Mouse (Mus musculus) hindbrain, embryonic 15.5 days (tissue): Measurements from ENCODE around the gene Ugt1a8. TPM values are rescaled to one million over a fixed set of nuclear protein-coding genes. Genes with fewer than 3 reads are reported as not detected.
"Not testable (repeated sequence)": the region's sequence is repeated elsewhere in the genome, so short reads cannot be mapped to it uniquely, and the experiment has no call there.

Experiments used
- ATAC-seq: fragments of 200-750 bp; cut with Nextera tagmentation; 2 replicates; pipeline ENCODE4 v1.8.0; 2017; ENCODE audit warnings: low read depth, moderate number of reproducible peaks, moderate TSS enrichment; ENCODE audit not compliant: low FRiP score
- H3K27ac ChIP-seq: fragments of 300-500 bp; sonication (generic); replicated peaks from 2 replicates; pipeline ENCODE4 v1.5.1; 2015; ENCODE audit warnings: mild to moderate bottlenecking, inconsistent platforms
- H3K27me3 ChIP-seq: fragments of 300-500 bp; sonication (generic); 2 replicates; pipeline ENCODE4 v1.6.1; 2015; ENCODE audit warnings: control low read depth, inconsistent platforms
- H3K36me3 ChIP-seq: fragments of 300-500 bp; sonication (generic); 2 replicates; pipeline ENCODE4 v1.6.1; 2015; ENCODE audit warnings: control low read depth, inconsistent platforms
- H3K4me1 ChIP-seq: fragments of 300-500 bp; sonication (generic); replicated peaks from 2 replicates; pipeline ENCODE4 v1.6.1; 2015; ENCODE audit warnings: control low read depth, inconsistent platforms
- H3K4me2 ChIP-seq: fragments of 300-500 bp; sonication (generic); 2 replicates; pipeline ENCODE4 v1.6.1; 2015; ENCODE audit warnings: moderate library complexity, mild to moderate bottlenecking, inconsistent platforms
- H3K4me3 ChIP-seq: fragments of 300-500 bp; sonication (generic); 2 replicates; pipeline ENCODE4 v1.5.1; 2015; ENCODE audit warnings: mild to moderate bottlenecking, inconsistent platforms
- H3K9ac ChIP-seq: fragments of 300-500 bp; sonication (generic); 2 replicates; pipeline ENCODE4 v1.6.1; 2015; ENCODE audit warnings: inconsistent platforms
- H3K9me3 ChIP-seq: fragments of 300-500 bp; sonication (generic); 2 replicates; pipeline ENCODE4 v1.6.1; 2016; ENCODE audit warnings: control low read depth, inconsistent platforms
- WGBS: fragments of 180-500 bp; shearing (Covaris S2); methylation state at CpG from one replicate; pipeline ENCODE4 v1.1.7; 2015; 5-methylcytosine and 5-hydroxymethylcytosine counted together
- polyA plus RNA-seq: library from polyadenylated mRNA; unstranded; fragments of >200 nt; fragmentation: Nextera tagmentation; extraction: Ambion mirVana; gene quantifications from 2 replicates; pipeline ENCODE4 v1.2.1, GENCODE M21; 2015

Ugt1a8 gene
- polyA plus RNA-seq, 1 experiment from 2014 or later, result not detected

DNA sequence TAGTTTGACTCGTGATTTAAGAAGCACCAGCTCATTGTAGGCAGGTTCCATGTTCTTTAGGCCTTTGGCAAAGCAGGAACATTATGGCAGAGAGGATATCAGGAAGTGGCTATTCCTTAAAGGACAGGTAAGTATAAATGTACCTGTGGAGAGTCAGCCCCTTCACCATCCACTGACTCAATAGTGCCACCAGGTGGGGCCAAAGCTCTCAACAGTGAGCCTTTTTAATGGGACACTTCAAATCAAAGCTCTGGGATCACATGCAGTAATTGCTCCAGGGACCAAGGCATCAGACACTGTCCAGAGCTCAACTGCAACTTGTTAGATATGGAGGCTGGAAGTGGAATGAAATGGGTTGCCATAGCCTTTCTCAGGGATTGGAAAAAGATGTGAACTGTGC, 33.9 kb downstream of the Ugt1a8 start:
- not testable (repeated sequence) for H3K36me3 ChIP-seq, ATAC-seq
- WGBS, result no CpG with 5 or more reads among the region's 1 CpGs

DNA sequence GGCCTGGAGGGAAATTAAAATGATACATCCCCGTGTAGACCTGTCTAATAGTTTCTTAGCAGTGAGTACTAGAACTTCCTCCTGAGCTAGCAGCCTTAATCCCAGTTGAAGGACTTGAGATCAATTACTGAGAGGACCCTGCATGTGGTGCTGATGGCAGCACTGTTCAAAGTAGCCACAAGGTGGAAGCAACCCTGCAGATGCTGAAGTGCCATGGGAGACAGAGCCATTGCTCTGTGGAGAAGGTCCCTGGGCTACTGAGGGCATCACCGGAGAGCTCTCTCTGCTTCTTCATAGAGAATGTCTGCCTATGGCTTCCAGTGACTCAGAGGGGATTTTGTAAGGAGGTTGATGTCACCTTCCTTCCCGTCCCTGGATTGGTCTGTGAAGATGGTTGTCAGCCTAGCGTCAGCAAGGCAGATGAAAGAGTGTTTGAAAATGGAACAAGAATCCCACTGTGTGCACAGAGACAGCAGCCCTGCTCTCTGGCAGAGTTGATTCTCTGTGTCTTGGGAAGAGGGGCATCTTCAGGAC, 38.3 kb downstream of the Ugt1a8 start:
- 80% methylated on average over 4 of the region's 4 CpGs for WGBS
- not testable (repeated sequence) for H3K9ac ChIP-seq, ATAC-seq

More for the DNA sequence above, 33.9 kb downstream of the Ugt1a8 start:
- H3K27ac ChIP-seq, H3K9ac ChIP-seq, H3K4me2 ChIP-seq, H3K9me3 ChIP-seq, H3K4me1 ChIP-seq, H3K4me3 ChIP-seq, H3K27me3 ChIP-seq: not testable (repeated sequence)

GRCm38 (mm10) chr1:88129091-88129490, 41.5 kb downstream of the Ugt1a8 start:
- 98% methylated on average over 2 of the region's 2 CpGs for WGBS
- H3K27ac ChIP-seq, result not testable (repeated sequence)

More for the DNA sequence above, 38.3 kb downstream of the Ugt1a8 start:
- not testable (repeated sequence) for H3K9me3 ChIP-seq, H3K4me3 ChIP-seq, H3K4me1 ChIP-seq, H3K4me2 ChIP-seq, H3K27me3 ChIP-seq, H3K36me3 ChIP-seq, H3K27ac ChIP-seq

DNA sequence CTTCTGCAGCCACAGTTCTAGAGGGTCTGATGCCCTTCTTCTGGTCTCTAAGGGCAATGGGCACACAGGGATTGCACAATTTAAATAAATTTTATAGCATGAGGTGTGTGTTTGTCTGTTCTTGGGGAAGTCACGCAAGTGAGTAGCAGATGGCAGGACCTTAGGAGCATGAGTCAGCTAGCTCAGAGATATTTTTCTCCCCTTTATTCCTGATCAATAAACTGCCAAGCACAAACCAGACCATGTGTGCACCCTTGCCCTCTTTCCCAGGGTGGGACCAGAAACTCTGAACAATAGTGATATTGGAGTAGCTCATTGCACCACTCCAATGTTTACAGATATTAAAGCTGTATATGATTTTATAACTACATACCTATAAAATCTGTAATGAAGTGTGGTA, 42.6 kb downstream of the Ugt1a8 start:
- H3K4me2 ChIP-seq, H3K27ac ChIP-seq, H3K27me3 ChIP-seq, H3K9me3 ChIP-seq, H3K36me3 ChIP-seq, ATAC-seq, H3K4me3 ChIP-seq, H3K4me1 ChIP-seq, H3K9ac ChIP-seq: not testable (repeated sequence)
- WGBS, result 96% methylated on average over 1 of the region's 1 CpGs

More at GRCm38 (mm10) chr1:88129091-88129490, 41.5 kb downstream of the Ugt1a8 start:
- H3K36me3 ChIP-seq, H3K9ac ChIP-seq, H3K27me3 ChIP-seq, ATAC-seq, H3K4me1 ChIP-seq, H3K9me3 ChIP-seq, H3K4me2 ChIP-seq, H3K4me3 ChIP-seq: not testable (repeated sequence)

DNA sequence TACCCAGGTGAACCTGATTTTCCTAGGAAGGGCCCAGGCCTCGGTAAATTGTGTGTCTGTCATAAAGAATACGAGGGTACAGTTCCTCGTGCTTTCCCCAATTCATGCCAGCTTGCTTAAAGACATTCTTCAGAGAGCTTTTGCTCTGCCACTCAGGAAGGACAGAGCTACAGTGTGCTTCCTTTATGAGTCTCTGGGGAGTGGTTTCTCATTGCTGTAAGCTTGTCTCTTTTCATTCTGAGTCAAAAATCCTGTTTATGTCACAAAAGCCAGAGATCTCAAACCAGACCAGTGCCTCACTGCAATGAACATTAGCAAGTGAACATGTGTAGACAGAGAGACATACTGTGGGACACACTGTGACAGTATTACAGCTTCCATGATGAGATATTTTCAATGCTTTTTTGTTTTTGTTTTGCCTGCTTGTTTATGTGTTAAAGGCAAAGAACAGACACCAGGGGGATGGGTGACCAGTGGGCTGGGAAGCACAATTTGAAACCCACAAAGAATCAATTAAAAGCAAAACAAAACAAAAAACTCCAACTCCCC, 46.4 kb downstream of the Ugt1a8 start:
- ATAC-seq, result peak; percentile 23; the same call in 1 of the 2 replicates
- WGBS, result 59% methylated on average over 3 of the region's 3 CpGs
- H3K9ac ChIP-seq, result no peak overlapping the region
- peak overlapping the region; percentile 57 for H3K27ac ChIP-seq
- no peaks in the 10 kb centered on the region for H3K27me3 ChIP-seq
- no peak overlapping the region for H3K4me3 ChIP-seq
- no peaks in the 10 kb centered on the region for H3K36me3 ChIP-seq
- no peak overlapping the region for H3K4me2 ChIP-seq
- peaks cover 4% of the 10 kb centered on the region; the same call in 1 of the 2 replicates for H3K4me1 ChIP-seq
- H3K9me3 ChIP-seq, result no peaks in the 10 kb centered on the region

DNA sequence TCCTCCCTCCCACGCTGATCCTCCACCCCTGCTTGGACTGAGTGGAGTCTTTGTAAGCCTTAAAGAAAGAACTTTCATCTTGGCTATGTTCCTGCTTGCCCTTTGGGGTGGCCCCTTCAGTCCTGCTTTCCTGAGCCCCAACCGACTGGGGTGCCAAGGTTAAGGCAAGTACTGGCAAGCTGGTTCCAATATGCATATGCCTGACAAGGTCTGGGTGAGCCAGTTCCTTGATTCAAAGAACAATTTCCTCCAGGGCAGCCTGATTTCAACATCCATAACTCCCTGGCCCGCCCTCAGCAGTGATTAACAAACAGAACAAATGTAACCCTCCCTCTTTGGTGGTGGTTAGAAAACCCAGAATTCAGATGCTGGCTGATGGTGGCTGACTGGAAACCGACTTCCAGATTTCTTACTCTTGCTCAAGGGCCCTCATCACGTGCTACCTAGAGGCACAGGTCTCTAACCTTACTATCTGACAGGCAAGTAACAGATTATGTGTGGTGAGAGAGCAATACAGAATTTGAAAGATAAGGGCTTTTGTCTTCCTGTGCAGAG, 46.9 kb downstream of the Ugt1a8 start, which contains the start of gene Ugt1a6a:
Ugt1a6a (plus strand) TSS at position 353 of the 555 bp plus-strand sequence.
- not testable (repeated sequence) for H3K9ac ChIP-seq, H3K36me3 ChIP-seq, H3K4me3 ChIP-seq, H3K4me1 ChIP-seq, H3K9me3 ChIP-seq, H3K4me2 ChIP-seq, H3K27me3 ChIP-seq
- ATAC-seq, result peak; percentile 81
- peak within 1 kb of the TSS; percentile 57 for H3K27ac ChIP-seq
- WGBS, result 46% methylated on average over 5 of the region's 5 CpGs

GRCm38 (mm10) chr1:88135229-88135904, 47.8 kb downstream of the Ugt1a8 start:
- not testable (repeated sequence) for H3K27me3 ChIP-seq, H3K4me1 ChIP-seq
- 93% methylated on average over 6 of the region's 6 CpGs for WGBS

DNA sequence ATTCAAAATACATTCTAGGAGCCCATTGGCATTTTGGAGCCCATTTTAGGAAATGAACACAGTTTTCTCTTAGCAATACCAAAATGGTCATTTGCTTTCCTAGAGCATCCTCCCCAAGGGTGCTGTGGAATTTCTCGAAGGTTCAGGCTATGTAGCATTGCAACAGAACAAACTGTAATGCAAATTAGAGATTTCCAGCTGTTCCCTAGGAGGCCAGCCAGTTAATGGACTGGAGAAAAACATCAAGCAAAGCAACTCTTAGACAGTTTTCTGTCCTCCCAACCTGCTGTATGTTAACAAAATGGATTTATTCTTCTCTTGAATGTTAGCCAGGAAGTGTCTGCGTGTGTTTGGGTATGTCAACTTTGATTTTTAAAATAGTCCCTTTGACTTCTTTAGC, 49.0 kb downstream of the Ugt1a8 start:
- Histone ChIP-seq H3K4me2 (no peak overlapping the region), H3K4me1 (peaks cover 4% of the 10 kb centered on the region; the same call in 1 of the 2 replicates), H3K36me3 (no peaks in the 10 kb centered on the region), H3K9me3 (no peaks in the 10 kb centered on the region), H3K27ac (no peak overlapping the region), H3K27me3 (no peaks in the 10 kb centered on the region), H3K4me3 (no peak overlapping the region), H3K9ac (no peak overlapping the region)
- 60% methylated on average over 2 of the region's 2 CpGs for WGBS
- ATAC-seq, result no peak

More at GRCm38 (mm10) chr1:88135229-88135904, 47.8 kb downstream of the Ugt1a8 start:
- H3K27ac ChIP-seq, H3K9me3 ChIP-seq, ATAC-seq, H3K36me3 ChIP-seq, H3K4me3 ChIP-seq, H3K9ac ChIP-seq, H3K4me2 ChIP-seq: not testable (repeated sequence)

GRCm38 (mm10) chr1:88137264-88137663, 49.7 kb downstream of the Ugt1a8 start:
- Histone ChIP-seq H3K36me3 (no peaks in the 10 kb centered on the region), H3K9me3 (no peaks in the 10 kb centered on the region), H3K27ac (no peak overlapping the region), H3K4me1 (peaks cover 4% of the 10 kb centered on the region; the same call in 1 of the 2 replicates), H3K9ac (no peak overlapping the region), H3K4me2 (no peak overlapping the region), H3K27me3 (no peaks in the 10 kb centered on the region), H3K4me3 (no peak overlapping the region)
- 94% methylated on average over 3 of the region's 3 CpGs for WGBS
- no peak for ATAC-seq

DNA sequence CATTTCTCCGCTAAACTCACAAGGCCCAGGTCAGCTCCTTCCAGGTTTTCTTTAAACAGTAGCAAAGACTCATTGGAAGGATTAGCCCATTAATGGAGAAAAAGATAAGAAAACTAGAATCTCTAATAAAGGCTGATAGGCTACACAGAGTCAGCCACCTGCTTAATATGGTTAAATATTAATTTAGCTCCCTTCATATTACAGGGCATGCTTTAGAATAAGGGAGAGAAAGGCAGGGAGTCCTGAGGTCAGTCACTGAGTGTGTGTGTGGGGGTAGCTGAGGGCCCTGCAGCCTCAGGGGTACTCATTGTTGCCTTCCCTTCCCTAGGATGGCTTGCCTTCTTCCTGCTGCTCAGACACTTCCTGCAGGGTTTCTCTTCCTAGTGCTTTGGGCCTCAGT, 50.5 kb downstream of the Ugt1a8 start:
- H3K4me2 ChIP-seq, result no peak overlapping the region
- H3K27me3 ChIP-seq, result no peaks in the 10 kb centered on the region
- ATAC-seq, result no peak
- no peaks in the 10 kb centered on the region for H3K9me3 ChIP-seq
- H3K4me3 ChIP-seq, result no peak overlapping the region
- H3K36me3 ChIP-seq, result no peaks in the 10 kb centered on the region
- 91% methylated on average over 1 of the region's 1 CpGs for WGBS
- H3K9ac ChIP-seq, result no peak overlapping the region
- H3K4me1 ChIP-seq, result peaks cover 4% of the 10 kb centered on the region; the same call in 1 of the 2 replicates
- H3K27ac ChIP-seq, result no peak overlapping the region

DNA sequence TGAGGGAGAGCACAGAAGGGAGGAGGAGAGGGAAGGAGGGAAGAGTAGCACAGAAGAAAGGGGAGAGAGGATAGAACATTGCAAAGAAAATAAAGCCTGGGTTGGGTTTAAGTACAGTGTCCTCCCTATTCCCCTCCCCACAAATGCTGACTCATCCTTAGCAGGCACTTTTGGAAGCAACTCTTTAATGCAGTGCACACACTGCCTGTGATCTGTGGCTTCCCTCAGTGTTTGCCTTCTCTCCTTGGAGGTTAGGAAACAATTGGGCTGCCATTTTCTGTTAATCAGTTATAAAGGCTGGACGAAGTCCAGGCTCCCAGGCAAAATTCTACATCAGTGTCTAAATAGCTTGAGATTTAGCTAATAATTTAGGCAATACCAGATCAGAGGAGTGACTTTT, 52.9 kb downstream of the Ugt1a8 start:
- ATAC-seq, H3K4me2 ChIP-seq, H3K9me3 ChIP-seq, H3K4me1 ChIP-seq, H3K4me3 ChIP-seq, H3K9ac ChIP-seq, H3K36me3 ChIP-seq, H3K27me3 ChIP-seq, H3K27ac ChIP-seq: not testable (repeated sequence)
- WGBS, result 40% methylated on average over 1 of the region's 1 CpGs

GRCm38 (mm10) chr1:88143966-88144675, 56.5 kb downstream of the Ugt1a8 start:
- ATAC-seq, H3K36me3 ChIP-seq, H3K4me3 ChIP-seq, H3K27ac ChIP-seq, H3K9ac ChIP-seq, H3K9me3 ChIP-seq, H3K4me1 ChIP-seq, H3K27me3 ChIP-seq, H3K4me2 ChIP-seq: not testable (repeated sequence)
- WGBS, result 5% methylated on average over 5 of the region's 5 CpGs
